Mouse (Mus musculus): ENCODE results near the gene Sh3glb2. TPM values are rescaled to one million over a fixed set of nuclear protein-coding genes. Genes with fewer than 3 reads are reported as not detected.

Sh3glb2 gene
- polyA plus RNA-seq, 1 experiment: 92.3 TPM

GRCm38 (mm10) chr2:30325296-30325695 lies 33.8 kb downstream of the Sh3glb2 start:
- H3K36me3 ChIP-seq (ENCODE audit: control insufficient read depth, insufficient read depth, low read length): peaks cover 52% of the 10 kb centered on the region
- no peaks in the 10 kb centered on the region for H3K27me3 ChIP-seq (ENCODE audit: control insufficient read depth, insufficient read depth, low read length)
- TF ChIP-seq POLR2A (IDR thresholded peaks at IDR 0.05; ENCODE audit: low read depth, low read length) (no peak), CTCF (IDR thresholded peaks at IDR 0.05; ENCODE audit: extremely low read depth, insufficient read depth, insufficient read length, insufficient replicate concordance) (no peak)
- DNase-seq (ENCODE audit: low read depth in 1 of 2, low spot score in 2 of 2): no peak
- H3K4me3 ChIP-seq (ENCODE audit: extremely low read depth, insufficient read depth, insufficient read length): no peak overlapping the region
- H3K4me1 ChIP-seq (ENCODE audit: control insufficient read depth, insufficient read depth, insufficient read length): no peaks in the 10 kb centered on the region
- no peak overlapping the region for H3K27ac ChIP-seq (ENCODE audit: insufficient read depth, low read length)
- 93% methylated on average over 5 of the region's 5 CpGs for WGBS

DNA sequence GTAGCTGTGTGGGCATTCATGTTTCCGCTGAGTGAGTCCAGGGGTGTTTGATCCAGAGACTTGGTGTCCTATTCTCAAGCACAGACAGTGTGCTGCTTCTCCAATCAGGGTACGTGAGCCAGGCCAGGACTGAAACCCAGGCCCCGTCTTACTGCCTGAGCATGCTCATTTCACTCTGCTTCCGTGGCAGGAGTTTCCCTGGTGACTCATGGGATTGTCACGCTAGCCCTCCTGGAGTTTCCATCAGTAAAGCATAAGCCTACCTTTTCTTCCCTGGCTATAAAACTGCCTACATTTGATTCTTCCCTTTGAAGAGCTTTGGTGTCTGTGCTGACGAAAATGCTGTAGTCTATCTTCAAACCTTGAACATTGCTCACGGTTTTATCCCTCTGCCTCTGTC lies 36.0 kb downstream of the Sh3glb2 start:
- WGBS: 95% methylated on average over 7 of the region's 7 CpGs
- no peak overlapping the region for H3K27ac ChIP-seq (ENCODE audit: insufficient read depth, low read length)
- no peak for DNase-seq (ENCODE audit: low read depth in 1 of 2, low spot score in 2 of 2)
- peaks cover 47% of the 10 kb centered on the region for H3K36me3 ChIP-seq (ENCODE audit: control insufficient read depth, insufficient read depth, low read length)
- no peaks in the 10 kb centered on the region for H3K4me1 ChIP-seq (ENCODE audit: control insufficient read depth, insufficient read depth, insufficient read length)
- H3K4me3 ChIP-seq (ENCODE audit: extremely low read depth, insufficient read depth, insufficient read length): no peak overlapping the region
- TF ChIP-seq CTCF (IDR thresholded peaks at IDR 0.05; ENCODE audit: extremely low read depth, insufficient read depth, insufficient read length, insufficient replicate concordance) (no peak), POLR2A (IDR thresholded peaks at IDR 0.05; ENCODE audit: low read depth, low read length) (no peak)
- H3K27me3 ChIP-seq (ENCODE audit: control insufficient read depth, insufficient read depth, low read length): no peaks in the 10 kb centered on the region

DNA sequence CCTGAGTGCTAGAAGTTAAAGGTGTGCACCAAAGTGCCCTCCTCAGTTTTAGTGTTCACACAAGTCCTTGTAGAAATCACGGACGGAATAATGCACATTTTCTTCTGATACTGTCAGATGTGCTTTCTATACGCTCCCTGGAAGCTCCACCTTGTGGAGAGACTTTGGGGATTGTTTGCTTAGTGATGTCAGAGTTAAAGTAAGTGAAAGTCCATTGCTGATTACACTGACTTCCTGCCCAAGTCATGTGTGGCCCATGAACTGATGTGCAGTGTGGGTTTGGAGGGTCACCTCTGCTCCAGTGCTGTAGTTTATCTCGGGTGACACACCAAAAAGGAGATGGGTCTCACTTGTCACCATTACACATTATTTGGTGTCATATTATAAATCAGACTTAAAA lies 39.9 kb downstream of the Sh3glb2 start:
- H3K4me1 ChIP-seq (ENCODE audit: control insufficient read depth, insufficient read depth, insufficient read length): no peaks in the 10 kb centered on the region
- no peaks in the 10 kb centered on the region for H3K27me3 ChIP-seq (ENCODE audit: control insufficient read depth, insufficient read depth, low read length)
- no peak overlapping the region for H3K27ac ChIP-seq (ENCODE audit: insufficient read depth, low read length)
- H3K4me3 ChIP-seq (ENCODE audit: extremely low read depth, insufficient read depth, insufficient read length): no peak overlapping the region
- H3K36me3 ChIP-seq (ENCODE audit: control insufficient read depth, insufficient read depth, low read length): peaks cover 36% of the 10 kb centered on the region
- 86% methylated on average over 4 of the region's 4 CpGs for WGBS
- DNase-seq (ENCODE audit: low read depth in 1 of 2, low spot score in 2 of 2): no peak
- TF ChIP-seq POLR2A (IDR thresholded peaks at IDR 0.05; ENCODE audit: low read depth, low read length) (no peak), CTCF (IDR thresholded peaks at IDR 0.05; ENCODE audit: extremely low read depth, insufficient read depth, insufficient read length, insufficient replicate concordance) (no peak)

DNA sequence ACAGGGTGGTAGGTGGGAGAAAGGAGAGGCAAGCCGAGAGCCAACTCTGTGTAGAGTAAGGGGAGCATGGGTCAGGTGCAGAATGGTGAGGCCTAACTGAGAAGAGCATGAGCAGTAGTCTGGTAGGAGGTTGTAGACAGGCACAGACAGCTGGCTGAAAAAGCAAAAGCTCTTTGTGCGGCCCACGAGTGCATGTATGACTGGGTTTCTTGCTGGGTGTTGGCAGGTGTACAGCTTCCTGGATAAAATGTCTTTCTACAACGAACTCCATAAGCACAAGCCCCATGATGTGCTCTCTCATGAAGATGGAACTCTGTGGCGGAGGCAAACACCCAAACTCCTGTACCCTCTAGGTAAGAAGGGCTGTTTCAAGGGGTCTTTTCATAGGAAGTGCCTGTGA lies 42.2 kb downstream of the Sh3glb2 start:
- TF ChIP-seq POLR2A (IDR thresholded peaks at IDR 0.05; ENCODE audit: low read depth, low read length): no peak
- no peak for TF ChIP-seq CTCF (IDR thresholded peaks at IDR 0.05; ENCODE audit: extremely low read depth, insufficient read depth, insufficient read length, insufficient replicate concordance)
- Histone ChIP-seq H3K4me3 (ENCODE audit: extremely low read depth, insufficient read depth, insufficient read length) (no peak overlapping the region), H3K36me3 (ENCODE audit: control insufficient read depth, insufficient read depth, low read length) (peaks cover 29% of the 10 kb centered on the region), H3K4me1 (ENCODE audit: control insufficient read depth, insufficient read depth, insufficient read length) (no peaks in the 10 kb centered on the region), H3K27me3 (ENCODE audit: control insufficient read depth, insufficient read depth, low read length) (no peaks in the 10 kb centered on the region), H3K27ac (ENCODE audit: insufficient read depth, low read length) (no peak overlapping the region)
- DNase-seq (ENCODE audit: low read depth in 1 of 2, low spot score in 2 of 2): no peak
- 94% methylated on average over 5 of the region's 5 CpGs for WGBS

GRCm38 (mm10) chr2:30316136-30316535 lies 43.0 kb downstream of the Sh3glb2 start:
- 96% methylated on average over 4 of the region's 4 CpGs for WGBS
- TF ChIP-seq POLR2A (IDR thresholded peaks at IDR 0.05; ENCODE audit: low read depth, low read length) (no peak), CTCF (IDR thresholded peaks at IDR 0.05; ENCODE audit: extremely low read depth, insufficient read depth, insufficient read length, insufficient replicate concordance) (no peak)
- H3K36me3 ChIP-seq (ENCODE audit: control insufficient read depth, insufficient read depth, low read length): peaks cover 29% of the 10 kb centered on the region
- no peaks in the 10 kb centered on the region for H3K4me1 ChIP-seq (ENCODE audit: control insufficient read depth, insufficient read depth, insufficient read length)
- DNase-seq (ENCODE audit: low read depth in 1 of 2, low spot score in 2 of 2): no peak
- no peak overlapping the region for H3K27ac ChIP-seq (ENCODE audit: insufficient read depth, low read length)
- no peaks in the 10 kb centered on the region for H3K27me3 ChIP-seq (ENCODE audit: control insufficient read depth, insufficient read depth, low read length)
- no peak overlapping the region for H3K4me3 ChIP-seq (ENCODE audit: extremely low read depth, insufficient read depth, insufficient read length)

DNA sequence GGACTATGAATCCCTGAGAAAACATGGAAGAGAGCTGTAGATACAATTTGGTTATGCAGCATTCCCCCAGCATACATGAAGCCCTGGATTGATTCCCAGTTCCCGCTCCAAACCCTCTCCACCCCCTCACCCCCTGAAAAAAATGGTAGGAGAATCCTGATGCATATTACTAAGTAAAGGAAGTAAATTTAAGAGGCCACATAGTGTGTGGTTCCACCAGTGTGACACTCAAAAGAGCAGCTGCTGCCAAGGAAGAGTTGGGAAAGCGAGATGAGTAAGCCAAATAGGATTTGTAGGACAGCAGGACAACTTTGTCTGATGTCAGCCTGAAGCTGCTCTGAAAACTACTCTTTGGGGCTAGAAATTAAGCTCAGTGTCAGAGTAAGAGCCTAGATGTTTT lies 47.7 kb downstream of the Sh3glb2 start:
- no peak for TF ChIP-seq CTCF (IDR thresholded peaks at IDR 0.05; ENCODE audit: extremely low read depth, insufficient read depth, insufficient read length, insufficient replicate concordance)
- no peak for TF ChIP-seq POLR2A (IDR thresholded peaks at IDR 0.05; ENCODE audit: low read depth, low read length)
- no peak overlapping the region for H3K4me3 ChIP-seq (ENCODE audit: extremely low read depth, insufficient read depth, insufficient read length)
- WGBS: 92% methylated on average over 2 of the region's 2 CpGs
- peaks cover 41% of the 10 kb centered on the region for H3K36me3 ChIP-seq (ENCODE audit: control insufficient read depth, insufficient read depth, low read length)
- H3K27me3 ChIP-seq (ENCODE audit: control insufficient read depth, insufficient read depth, low read length): no peaks in the 10 kb centered on the region
- H3K27ac ChIP-seq (ENCODE audit: insufficient read depth, low read length): no peak overlapping the region
- no peak for DNase-seq (ENCODE audit: low read depth in 1 of 2, low spot score in 2 of 2)
- H3K4me1 ChIP-seq (ENCODE audit: control insufficient read depth, insufficient read depth, insufficient read length): no peaks in the 10 kb centered on the region

- Histone ChIP-seq H3K36me3 (ENCODE audit: control insufficient read depth, insufficient read depth, low read length) (peaks cover 46% of the 10 kb centered on the region), H3K27ac (ENCODE audit: insufficient read depth, low read length) (no peak overlapping the region), H3K4me3 (ENCODE audit: extremely low read depth, insufficient read depth, insufficient read length) (no peak overlapping the region), H3K4me1 (ENCODE audit: control insufficient read depth, insufficient read depth, insufficient read length) (no peaks in the 10 kb centered on the region), H3K27me3 (ENCODE audit: control insufficient read depth, insufficient read depth, low read length) (no peaks in the 10 kb centered on the region)
- WGBS: 75% methylated on average over 3 of the region's 3 CpGs
- no peak for DNase-seq (ENCODE audit: low read depth in 1 of 2, low spot score in 2 of 2)
- TF ChIP-seq POLR2A (IDR thresholded peaks at IDR 0.05; ENCODE audit: low read depth, low read length): no peak
- TF ChIP-seq CTCF (IDR thresholded peaks at IDR 0.05; ENCODE audit: extremely low read depth, insufficient read depth, insufficient read length, insufficient replicate concordance): no peak
Measured at GRCm38 (mm10) chr2:30309351-30309750, 49.8 kb downstream of the Sh3glb2 start.

Measured in spleen, adult 2 months (tissue).